Mouse (Mus musculus) embryonic fibroblast, embryonic 13.5 days (primary cell): ENCODE measurements around the gene Ncmap. TPM values are rescaled to one million over a fixed set of nuclear protein-coding genes. Genes with fewer than 3 reads are reported as not detected.
"Not testable (repeated sequence)": the region's sequence is repeated elsewhere in the genome, so short reads cannot be mapped to it uniquely, and the experiment has no call there.

Source experiments
- H3K27ac ChIP-seq: 2 replicates; pipeline ENCODE4 v1.5.1; 2012; ENCODE audit warnings: low read length, control low read depth, inconsistent platforms; ENCODE audit not compliant: insufficient read depth
- H3K4me1 ChIP-seq: 2 replicates; pipeline ENCODE4 v1.6.1; 2011; ENCODE audit warnings: low read length; ENCODE audit not compliant: control insufficient read depth, insufficient read depth
- H3K4me3 ChIP-seq: 2 replicates; pipeline ENCODE4 v1.5.1; 2011; ENCODE audit warnings: mild to moderate bottlenecking, control low read depth, low read length; ENCODE audit not compliant: insufficient read depth
- CTCF ChIP-seq: IDR thresholded peaks from 2 replicates; pipeline ENCODE4 v1.5.1; 2011; ENCODE audit warnings: mild to moderate bottlenecking, control low read depth, low read length, moderate library complexity, borderline replicate concordance; ENCODE audit not compliant: insufficient read depth
- POLR2A ChIP-seq: IDR thresholded peaks from 2 replicates; pipeline ENCODE4 v1.6.1; 2011; ENCODE audit warnings: low read depth, mild to moderate bottlenecking, control low read depth, low read length, moderate library complexity
- polyA plus RNA-seq: library from polyadenylated mRNA; stranded (reverse); fragments of >200 nt; gene quantifications from 2 replicates; pipeline ENCODE4 v1.2.4, GENCODE M21; 2011; ENCODE audit warnings: low read depth; ENCODE audit not compliant: missing spikeins, insufficient read length

Ncmap gene
- polyA plus RNA-seq, 1 experiment, result not detected

DNA sequence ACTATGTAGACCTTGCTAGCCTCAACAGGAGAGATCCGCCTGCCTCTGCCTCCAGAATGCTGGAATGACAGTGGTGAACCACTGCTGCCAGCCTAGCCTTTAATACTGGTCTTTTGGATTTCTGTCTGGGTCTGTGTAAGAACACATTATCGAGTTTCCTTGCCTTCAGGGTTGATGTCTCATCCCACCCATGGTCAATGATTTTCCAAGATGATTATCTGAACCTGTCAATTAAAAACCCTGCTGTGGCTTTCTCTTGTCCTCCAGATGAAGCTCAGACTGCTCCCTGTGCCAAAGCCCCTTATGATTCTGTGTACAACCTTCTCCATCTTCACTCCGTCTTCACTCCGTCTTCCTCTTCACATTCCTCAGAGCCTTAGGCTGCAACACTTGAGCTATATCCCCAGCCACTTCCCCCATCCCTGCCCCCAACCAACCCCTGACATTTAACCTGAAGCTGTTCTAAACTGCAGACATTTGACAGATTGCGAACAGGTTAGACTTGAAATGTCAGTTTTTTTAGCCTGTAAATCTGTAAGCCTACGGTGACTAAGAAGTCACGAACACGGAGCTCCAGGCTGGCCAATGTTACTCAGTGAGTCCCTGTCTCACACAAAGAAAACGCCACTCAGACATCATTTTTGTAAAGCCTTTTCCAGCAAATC lies 42.0 kb downstream of the Ncmap start:
- no peak overlapping the region for H3K27ac ChIP-seq
- no peak overlapping the region for H3K4me3 ChIP-seq
- H3K4me1 ChIP-seq, result no peaks in the 10 kb centered on the region; the same call in 1 of the 2 replicates
- no peak for TF ChIP-seq CTCF
- no peak for TF ChIP-seq POLR2A

DNA sequence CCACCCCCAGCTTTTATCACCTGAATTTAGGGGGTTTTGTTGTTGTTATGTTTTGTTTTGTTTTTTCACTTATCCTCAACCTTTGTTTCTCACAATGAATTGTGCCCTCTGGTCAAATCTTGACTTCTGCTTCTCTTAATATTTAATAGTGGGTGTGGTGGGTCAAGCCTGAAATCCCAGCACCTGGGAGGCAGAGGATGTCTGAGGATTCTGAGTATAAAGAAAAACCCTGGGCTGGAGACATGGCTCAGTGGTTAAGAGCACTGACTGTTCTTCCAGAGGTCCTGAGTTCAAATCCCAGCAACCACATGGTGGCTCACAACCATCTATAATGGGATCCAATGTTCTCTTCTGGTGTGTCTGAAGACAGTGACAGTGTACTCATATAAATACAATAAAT lies 43.3 kb downstream of the Ncmap start:
- H3K4me3 ChIP-seq, H3K4me1 ChIP-seq: not testable (repeated sequence)
- H3K27ac ChIP-seq, result peak overlapping the region; percentile 91

DNA sequence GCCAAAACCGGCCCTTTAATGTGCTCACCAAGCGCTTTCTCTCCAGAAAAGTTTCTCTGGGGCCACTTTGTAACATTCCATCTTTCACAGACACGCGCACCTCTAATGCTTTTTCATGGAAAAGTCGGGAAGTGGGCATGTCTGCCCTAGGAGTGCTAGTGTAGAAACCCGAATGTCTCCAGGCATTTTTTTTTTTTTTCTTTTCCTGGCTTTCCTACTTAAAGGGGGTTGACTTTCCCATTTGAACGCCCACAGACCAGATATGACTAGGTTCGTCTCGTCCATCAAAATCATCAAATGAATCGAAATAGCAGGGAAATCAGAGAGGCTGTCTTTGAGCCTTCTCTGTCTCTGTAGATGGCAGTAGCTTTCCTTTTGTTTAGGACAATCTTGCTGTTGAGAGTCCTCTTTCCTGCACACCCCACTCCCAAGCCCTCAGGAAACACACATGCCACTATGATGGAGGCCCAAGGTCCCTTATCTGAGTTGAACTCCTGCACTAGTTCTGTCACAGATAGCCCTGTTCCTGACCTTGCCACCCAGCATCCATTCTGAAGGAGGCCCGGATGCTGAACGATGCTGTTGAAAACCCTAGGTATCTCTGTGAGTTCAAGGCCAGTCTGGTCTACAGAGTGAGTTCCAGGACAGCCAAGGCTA lies 44.1 kb downstream of the Ncmap start:
- no peak for TF ChIP-seq CTCF
- peak; percentile 29; the same call in 1 of the 2 replicates for TF ChIP-seq POLR2A
- Histone ChIP-seq H3K27ac (peak overlapping the region; percentile 91), H3K4me1 (no peaks in the 10 kb centered on the region; the same call in 1 of the 2 replicates), H3K4me3 (peak overlapping the region; percentile 34)

DNA sequence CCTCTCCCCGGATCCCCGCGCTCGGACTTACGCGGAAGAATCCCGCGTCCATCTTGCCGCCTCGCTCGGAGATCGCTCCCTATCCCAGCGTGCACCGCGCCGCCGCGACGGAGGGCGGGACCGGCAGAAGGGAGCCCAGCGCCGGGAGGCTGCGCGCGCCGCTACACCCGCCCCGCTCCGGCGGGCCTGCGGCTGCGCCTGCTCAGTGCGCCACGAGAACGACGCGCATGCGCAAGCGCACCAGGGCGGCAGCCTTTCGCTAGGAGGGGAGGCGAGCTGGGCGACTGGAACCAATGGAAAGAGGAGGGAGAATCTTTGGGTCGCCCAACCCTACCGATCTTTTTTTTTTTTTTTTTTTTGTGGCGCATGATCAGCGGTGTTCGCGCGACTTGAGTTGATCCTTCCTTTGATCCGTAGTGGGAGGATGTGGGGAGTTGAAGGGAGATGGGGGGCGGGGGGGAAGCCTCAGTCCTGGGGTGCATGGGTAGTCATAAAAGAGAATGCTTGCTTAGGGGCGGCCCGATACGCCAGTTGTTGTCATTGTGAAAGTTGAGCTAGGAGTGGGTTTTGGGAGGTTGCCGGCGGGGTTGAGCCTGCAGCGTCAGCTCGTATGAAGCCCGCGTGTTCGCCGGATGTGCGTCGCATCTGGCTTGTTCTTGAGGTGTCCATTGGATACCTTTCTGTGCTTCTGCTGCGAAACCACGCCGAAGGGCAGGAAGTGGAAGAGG lies 44.8 kb downstream of the Ncmap start, which contains the start of gene Srrm1:
Gene Srrm1 (minus strand): TSS at position 256 of the 728 bp plus-strand sequence.
- peak within 1 kb of the TSS; percentile 91 for H3K27ac ChIP-seq
- TF ChIP-seq POLR2A (peak; percentile 86), CTCF (no peak)
- peak within 1 kb of the TSS; percentile 75 for H3K4me3 ChIP-seq
- H3K4me1 ChIP-seq, result no peaks in the 10 kb centered on the region; the same call in 1 of the 2 replicates

DNA sequence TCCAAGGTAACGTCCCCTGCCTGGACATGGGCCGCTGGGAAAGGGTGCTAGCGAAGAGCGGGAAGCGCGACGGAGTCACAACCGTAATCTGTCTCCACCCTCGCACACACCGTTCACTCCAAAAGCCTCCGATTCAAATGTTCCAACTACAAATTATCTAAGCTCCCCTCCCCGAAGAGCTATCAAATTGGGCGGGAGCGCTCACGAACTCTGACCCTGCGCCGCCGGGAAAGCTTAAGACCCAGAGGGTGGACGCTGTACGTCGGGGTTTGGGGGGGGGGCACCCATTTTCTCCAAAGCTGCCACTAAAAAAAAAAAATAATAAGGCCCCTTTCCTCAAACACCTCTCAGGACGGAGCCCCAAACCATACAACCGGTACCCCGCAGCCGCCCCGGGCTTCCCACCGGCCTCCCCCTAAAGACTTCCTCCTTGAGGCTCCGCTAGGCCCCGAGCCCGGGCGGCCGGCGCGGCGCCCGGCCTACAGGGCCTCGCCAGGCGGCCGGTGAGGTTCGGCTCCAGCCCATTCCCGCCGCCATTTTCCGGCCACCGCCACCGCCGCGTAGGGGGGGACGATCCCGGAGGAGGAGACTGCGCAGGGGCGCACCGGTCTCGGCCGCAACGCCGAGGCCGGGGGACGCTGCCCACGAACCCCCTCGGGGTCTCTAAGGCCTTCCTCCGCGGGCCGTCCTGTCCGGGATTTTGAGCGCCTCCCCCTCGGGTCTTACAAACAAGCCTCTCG lies 45.5 kb downstream of the Ncmap start:
- Histone ChIP-seq H3K4me3 (peak overlapping the region; percentile 75), H3K27ac (peak overlapping the region; percentile 67), H3K4me1 (no peaks in the 10 kb centered on the region; the same call in 1 of the 2 replicates)
- TF ChIP-seq POLR2A, result no peak
- TF ChIP-seq CTCF, result no peak

DNA sequence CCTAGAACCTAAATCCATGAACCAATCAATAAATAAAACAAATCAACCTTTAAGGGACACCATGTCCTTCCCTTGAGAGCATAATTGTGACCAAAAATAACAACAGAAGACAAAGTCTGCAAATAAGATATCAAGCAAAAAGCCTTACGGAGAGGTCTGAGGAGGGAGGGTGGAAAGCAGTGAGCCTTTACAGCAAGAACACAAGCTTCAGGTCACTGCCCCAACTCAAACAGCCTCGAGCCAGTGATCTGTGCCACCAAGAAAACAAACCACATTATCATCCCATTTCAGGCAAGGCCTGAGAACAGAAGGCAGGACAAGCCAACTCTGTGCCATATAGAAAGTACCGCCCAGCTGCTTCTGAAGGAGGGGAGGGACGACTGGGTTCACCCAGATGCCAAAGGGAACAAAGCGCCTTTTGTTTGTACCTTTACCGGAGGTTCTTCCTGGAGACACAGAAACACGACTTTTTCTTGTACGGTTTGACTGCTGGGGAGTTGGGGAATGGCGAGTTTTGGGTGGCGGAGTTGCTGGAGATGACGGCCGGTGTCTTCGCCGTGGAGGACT lies 60.6 kb downstream of the Ncmap start:
- H3K27ac ChIP-seq, result no peak overlapping the region
- no peaks in the 10 kb centered on the region for H3K4me1 ChIP-seq
- H3K4me3 ChIP-seq, result no peak overlapping the region
- TF ChIP-seq CTCF (no peak), POLR2A (no peak)

DNA sequence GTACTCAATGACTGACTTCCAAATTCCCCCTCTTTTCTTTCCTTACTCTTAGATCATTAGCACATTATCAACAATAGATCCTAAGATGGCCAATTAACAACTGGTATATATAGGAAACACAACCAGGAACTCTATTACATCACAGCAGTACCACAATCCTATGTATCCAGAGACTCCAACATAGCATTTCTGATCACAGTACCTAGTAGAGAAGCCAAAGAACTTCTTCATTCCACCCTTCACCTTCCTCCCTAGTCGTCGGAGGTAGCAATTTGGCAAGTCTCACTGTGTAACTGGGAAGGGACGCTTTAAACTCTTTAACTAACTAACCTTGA lies 62.0 kb downstream of the Ncmap start:
- H3K4me3 ChIP-seq, result no peak overlapping the region
- H3K4me1 ChIP-seq, result no peaks in the 10 kb centered on the region
- H3K27ac ChIP-seq, result no peak overlapping the region
- no peak for TF ChIP-seq POLR2A
- TF ChIP-seq CTCF, result no peak

DNA sequence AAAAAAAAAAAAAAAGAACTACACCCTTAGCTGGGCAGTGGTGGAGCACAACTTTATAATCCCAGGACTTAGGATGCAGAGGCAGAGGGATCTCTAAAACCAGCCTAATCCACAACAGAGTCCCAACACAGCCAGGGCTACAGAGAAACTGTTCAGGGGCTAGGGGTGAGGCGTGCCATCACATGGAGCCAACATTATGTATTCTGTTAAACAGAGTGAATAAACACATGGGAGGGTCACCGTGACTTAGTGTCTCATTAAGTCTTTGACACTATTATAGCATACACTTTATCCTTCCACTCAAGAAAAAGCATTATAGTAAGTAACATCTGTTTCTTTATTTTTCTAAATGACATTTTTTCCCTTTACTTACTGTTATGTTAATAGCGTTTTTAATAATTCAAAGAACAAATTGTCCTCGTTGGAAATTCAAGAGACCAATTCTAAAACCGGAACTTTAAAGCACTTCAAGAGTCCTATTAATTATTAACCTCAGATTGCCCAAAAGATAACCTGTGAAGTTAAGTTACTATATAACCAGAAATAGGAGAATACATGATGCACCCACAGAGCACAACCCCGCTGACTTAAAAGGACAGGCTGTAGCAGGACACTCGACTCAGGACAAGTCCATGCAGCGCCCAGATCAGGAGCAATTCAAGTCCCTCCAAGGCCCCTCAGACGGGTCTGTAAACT lies 62.6 kb downstream of the Ncmap start:
- no peak overlapping the region for H3K4me3 ChIP-seq
- TF ChIP-seq POLR2A (no peak), CTCF (no peak)
- H3K27ac ChIP-seq, result no peak overlapping the region
- H3K4me1 ChIP-seq, result no peaks in the 10 kb centered on the region

DNA sequence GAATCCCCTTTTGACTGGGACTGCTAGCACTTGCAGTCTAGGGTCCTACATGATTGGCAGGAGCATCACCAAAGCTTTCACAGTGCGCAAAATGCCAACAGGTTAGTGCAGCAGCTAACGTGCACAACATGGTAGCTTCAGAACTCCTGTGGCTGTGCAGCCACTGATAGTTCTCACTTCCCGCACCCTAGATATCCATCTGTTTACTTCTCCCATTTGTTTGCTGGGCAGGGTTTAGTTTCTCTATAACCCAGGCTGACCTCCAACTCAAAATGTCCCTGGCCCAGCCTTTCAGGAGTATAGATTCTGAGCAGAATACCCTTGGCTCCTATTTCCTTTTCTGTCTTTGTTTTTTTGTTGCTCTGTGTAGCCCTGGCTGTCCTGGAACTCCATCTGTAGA lies 71.6 kb downstream of the Ncmap start:
- Histone ChIP-seq H3K27ac (no peak overlapping the region), H3K4me3 (no peak overlapping the region), H3K4me1 (no peaks in the 10 kb centered on the region)
- no peak for TF ChIP-seq POLR2A
- no peak for TF ChIP-seq CTCF
